Mouse (Mus musculus) heart, postnatal 25 days (tissue): ENCODE data around the gene Celf2. TPM values are rescaled to one million over a fixed set of nuclear protein-coding genes. Genes with fewer than 3 reads are reported as not detected.
"Not testable (repeated sequence)": the region's sequence is repeated elsewhere in the genome, so short reads cannot be mapped to it uniquely, and the experiment has no call there.

ENCODE experiments used
- DNase-seq: peaks from one replicate; pipeline ENCODE4 v3.0.0; 2022; ENCODE audit warnings: low spot score
- intact Hi-C: fragments of 180-260 bp; cut with DNase I; formaldehyde crosslinking; loops from one replicate; pipeline ENCODE4 v1.15.1; 2025
- total RNA-seq, 2 experiments: library from RNA; stranded (reverse); gene quantifications; 2 replicates each; pipeline ENCODE4 v1.2.3; 2021

Celf2 gene
- 10 to 100 TPM; 63.1 to 72.7 TPM for total RNA-seq

- DNase-seq, intact Hi-C loops: not testable (repeated sequence)
These were observed at the start of gene Celf2 for GRCm38 (mm10) chr2:7509463-7509862. Celf2 (minus strand) TSS chr2:7509563.

DNA sequence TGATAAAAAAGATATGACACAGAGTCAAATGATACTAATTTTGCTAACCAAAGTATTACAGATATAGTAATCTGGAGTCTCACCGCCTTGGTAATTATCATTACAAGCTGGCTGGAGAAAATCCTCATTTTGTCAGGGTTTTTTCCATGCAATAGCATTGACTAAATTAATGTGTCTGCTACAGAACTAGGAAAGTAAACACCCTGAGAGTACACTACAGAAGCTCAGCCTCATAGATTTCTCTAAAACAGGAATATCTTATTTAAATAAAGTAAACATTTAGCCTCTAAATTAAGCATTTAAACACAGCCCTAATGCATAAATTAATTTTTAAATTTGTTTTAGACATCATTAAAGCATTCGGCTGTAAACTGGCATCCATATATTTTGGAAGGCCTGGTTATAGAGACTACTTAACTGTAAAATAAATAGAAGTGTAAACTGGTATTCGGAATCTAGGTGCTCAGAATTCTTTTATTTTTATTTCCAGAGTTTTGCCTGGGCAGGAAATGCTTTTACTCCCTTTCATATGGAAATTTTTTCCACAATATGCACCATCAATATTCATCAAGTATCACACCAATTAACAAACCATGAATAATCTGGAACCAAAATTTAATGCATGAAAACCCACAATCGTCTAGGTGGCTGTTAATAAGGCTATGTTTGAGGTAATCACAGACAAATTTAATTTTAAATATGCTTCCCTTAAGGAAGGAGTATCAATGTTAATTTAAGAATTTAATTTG lies 46.0 kb upstream of the Celf2 start:
- DNase-seq: no peak
- intact Hi-C loops: no loop called here

GRCm38 (mm10) chr2:7554601-7555000 lies 45.2 kb upstream of the Celf2 start:
- no peak for DNase-seq
- intact Hi-C loops: no loop called here

DNA sequence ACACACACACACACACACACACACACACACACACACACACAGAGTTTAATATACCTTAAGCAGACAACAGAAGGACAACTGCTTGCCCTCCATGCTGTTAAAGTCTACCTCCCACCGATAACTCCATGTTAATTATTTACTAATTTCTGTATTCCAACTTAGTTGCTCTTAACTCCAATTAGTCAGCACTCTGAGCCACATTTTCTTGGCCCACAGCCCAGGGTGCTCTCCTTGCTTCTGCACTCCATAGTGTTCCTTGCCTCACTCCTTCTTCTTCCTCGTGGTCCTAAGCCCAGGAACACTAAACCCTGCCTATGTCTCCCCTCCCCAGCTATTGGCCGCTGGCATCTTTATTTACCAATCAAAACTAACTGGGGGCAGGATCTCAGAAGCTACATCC lies 43.5 kb upstream of the Celf2 start:
- intact Hi-C loops: no loop called here
- no peak for DNase-seq

GRCm38 (mm10) chr2:7548886-7549285 lies 39.5 kb upstream of the Celf2 start:
- intact Hi-C loops: no loop called here
- no peak for DNase-seq

- intact Hi-C loops: no loop called here
- no peak for DNase-seq
These were observed 25.3 kb upstream of the Celf2 start for GRCm38 (mm10) chr2:7534615-7535204.

DNA sequence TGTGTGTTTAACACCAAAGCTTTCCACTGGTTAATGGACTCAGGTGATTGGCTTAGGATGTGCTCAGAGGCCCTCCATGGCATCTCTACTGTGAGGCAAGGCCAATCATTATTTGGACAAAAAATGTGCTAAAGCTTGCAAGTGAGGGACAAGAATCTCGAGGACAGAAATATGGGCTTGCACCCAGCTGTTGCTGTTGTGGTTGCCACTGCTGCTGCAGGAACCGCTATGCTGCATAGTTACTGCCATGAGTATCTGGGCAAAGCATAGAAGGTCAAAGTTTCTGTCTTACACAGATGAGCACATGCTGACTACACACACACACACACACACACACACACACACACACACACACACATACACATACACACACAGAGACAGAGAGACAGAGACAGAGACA lies 24.8 kb upstream of the Celf2 start:
- DNase-seq: no peak
- intact Hi-C loops: no loop called here

DNA sequence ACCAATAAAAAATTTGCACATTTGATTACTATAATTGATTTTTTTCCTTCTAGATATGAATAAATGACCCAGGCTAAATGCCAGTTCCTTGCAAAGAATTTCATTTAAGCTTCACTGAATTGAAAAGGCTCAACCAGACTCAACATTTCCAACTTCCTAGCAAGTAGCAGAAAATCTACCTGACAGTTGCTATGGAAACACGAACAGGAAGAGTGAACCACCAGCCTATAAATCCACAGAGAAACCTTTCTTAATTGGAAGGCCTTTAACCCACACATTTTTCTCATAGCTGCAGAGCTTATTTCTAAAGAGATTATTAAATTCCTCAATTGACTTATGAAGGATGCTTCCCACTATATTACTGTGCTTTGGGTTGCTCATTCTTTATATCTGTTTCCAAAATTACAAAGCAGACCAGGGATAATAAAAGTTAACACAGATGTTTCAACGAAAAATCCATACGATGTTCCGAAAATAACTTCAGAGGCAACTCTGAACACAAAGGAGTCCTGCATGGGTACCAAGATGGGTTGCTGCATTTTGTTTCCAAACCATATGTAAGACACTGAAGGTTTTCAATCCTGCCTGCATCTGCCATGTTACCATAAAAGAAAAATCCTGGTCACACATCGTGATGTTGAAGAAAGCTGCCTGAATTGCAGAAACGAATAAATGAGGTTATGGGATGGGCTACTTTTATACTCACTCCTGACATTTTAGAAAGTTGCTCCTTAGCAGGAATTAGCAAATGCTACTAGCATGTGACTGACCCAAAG lies 22.0 kb upstream of the Celf2 start:
- intact Hi-C loops: no loop called here
- no peak for DNase-seq

- intact Hi-C loops: no loop called here
- DNase-seq: no peak
These were observed 21.3 kb upstream of the Celf2 start for GRCm38 (mm10) chr2:7530461-7531184.

GRCm38 (mm10) chr2:7529637-7530036 lies 20.3 kb upstream of the Celf2 start:
- intact Hi-C loops: no loop called here
- DNase-seq: no peak

- intact Hi-C loops: no loop called here
- no peak for DNase-seq
These were observed 17.3 kb upstream of the Celf2 start for GRCm38 (mm10) chr2:7526696-7527095.

DNA sequence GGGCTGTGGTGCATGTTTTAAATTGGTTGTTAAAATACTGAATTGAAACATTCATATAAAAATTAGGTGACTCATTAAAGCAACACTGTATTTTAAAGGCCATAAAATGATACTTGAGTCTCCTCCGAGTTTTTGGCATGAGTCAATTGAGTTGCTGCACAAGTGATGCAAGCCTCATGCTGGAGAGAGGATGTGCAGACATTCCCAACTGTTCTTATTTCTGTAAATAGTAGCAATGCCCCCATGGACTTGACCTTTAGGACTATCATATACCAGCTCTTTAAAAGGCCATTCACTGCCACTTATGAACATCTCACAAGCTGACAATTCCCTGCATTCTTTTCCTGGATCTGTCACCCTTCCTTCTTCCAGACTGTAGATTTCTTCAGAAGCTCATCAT lies 10.1 kb upstream of the Celf2 start:
- no peak for DNase-seq
- intact Hi-C loops: no loop called here

DNA sequence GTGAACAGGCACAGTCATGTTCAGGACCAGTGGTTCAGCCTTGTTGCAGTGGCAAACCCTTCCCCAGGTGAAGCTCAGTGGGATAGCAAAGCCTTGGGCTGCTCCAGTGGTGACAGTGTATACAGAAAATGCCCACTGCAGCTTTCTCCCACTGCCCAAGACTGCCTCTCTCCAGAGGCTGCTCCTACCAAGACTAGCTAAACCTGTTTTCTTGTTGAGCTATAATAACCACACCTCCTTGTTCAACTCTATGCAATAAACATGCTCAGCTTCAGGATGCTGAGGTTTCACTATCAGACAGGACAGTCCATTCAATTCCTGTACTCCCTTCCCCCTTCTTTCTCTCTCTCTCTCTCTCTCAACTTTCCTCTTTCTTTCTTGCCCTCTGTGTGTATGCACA lies 15.9 kb downstream of the Celf2 start:
- no peak for DNase-seq
- intact Hi-C loops: no loop called here

DNA sequence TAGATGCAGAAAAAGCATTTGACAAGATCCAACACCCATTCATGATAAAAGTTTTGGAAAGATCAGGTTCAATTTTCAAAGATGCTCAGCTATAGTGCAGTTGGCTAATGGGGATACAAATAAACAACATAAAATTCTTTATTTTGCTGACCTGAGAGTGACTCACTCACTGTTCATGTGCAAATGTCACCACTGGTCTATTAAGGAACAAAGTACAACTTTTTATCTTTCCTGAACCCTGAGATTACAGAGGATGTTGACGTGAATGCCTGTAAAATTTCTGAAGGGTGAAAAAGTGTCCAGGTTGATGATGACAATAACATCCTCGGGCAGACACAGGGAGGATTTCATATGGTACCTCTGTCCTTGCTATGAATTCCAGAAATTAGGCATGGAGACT lies 24.4 kb downstream of the Celf2 start:
- no peak for DNase-seq

GRCm38 (mm10) chr2:7482062-7482461 lies 27.3 kb downstream of the Celf2 start:
- no peak for DNase-seq
- intact Hi-C loops: no loop called here

More for the DNA sequence above, 24.4 kb downstream of the Celf2 start:
- intact Hi-C loops: no loop called here

DNA sequence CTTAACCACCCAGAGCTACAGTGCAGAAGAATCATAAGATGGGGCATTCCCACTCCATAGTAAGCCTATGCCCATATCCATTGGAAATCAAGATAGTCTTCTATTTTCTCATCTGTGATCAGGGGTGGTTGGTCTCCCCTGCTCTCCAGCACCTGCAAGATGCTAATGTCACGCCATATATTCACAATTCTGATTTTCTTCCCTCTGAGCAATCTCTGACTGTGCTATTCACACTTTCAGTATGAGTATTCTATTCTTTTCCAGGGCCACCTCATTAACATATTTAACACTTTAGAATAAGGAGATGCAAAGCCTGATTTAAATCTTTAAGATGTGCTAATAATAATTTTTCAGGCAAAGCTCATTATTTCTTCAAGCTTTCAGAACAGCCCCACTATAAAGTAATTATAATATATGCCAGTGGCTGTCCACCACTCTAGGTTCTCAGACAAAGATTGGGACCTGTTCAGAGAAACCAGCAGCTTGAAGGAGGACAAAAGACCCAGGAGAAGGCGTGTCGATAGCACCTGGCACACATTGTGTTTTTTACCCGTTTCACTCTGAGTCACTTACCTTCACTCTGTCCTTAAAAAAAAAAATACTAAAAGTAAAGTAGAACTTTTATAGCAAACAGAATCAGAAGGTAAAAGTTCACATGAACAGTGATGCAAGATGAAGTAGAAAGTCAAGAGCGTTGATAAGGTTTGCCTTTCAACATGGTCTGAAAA lies 48.9 kb downstream of the Celf2 start:
- DNase-seq: no peak
- intact Hi-C loops: no loop called here

- DNase-seq: no peak
- intact Hi-C loops: no loop called here
These were observed 70.6 kb downstream of the Celf2 start for GRCm38 (mm10) chr2:7438721-7439282.

DNA sequence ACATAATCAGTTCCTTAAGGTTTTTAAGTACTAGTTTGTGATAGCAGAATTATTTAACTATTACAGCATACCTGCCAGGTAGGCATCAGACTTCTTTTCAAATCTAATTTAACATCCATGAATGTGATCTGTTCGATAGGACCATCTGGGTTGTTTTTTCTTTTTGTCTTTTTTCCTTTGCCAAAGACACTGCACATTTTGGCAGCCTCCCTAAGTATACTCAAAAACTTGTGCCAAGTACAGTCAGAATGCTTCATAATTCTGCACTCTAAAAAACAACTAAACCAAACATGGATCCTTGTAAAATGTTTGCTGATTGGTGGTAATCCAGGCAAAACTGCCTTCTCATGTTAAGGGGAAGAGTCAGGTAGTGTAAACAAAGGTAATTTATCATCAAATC lies 82.9 kb downstream of the Celf2 start:
- intact Hi-C loops: no loop called here
- no peak for DNase-seq

GRCm38 (mm10) chr2:7400530-7400929 lies 108.8 kb downstream of the Celf2 start:
- intact Hi-C loops: no loop called here
- DNase-seq: no peak

DNA sequence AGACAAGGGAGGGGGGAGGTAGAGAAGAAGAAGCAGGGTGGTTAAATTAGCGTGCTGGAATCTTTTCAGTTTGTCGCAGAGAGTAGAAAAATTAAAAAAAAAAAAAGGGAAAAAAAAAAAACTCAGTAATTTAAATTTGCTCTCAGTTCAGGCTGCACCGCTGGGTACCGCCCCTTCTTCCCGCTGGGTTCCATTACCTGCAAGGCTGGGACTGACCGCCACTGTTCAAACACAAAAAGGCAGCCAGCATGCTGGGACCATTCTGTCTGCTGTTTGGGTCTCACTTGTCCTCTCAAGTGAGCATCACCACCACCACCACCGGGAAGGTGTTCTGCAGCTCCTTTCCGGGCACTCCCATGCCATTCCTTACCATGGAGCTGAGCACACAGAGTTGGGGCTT lies 113.4 kb downstream of the Celf2 start:
- intact Hi-C loops: no loop called here

More for the DNA sequence above, 113.4 kb downstream of the Celf2 start:
- DNase-seq: no peak
